Mouse (Mus musculus) urinary bladder, postnatal 25 days (tissue): ENCODE results near the gene E130116L18Rik.
"Not testable (repeated sequence)": the region's sequence is repeated elsewhere in the genome, so short reads cannot be mapped to it uniquely, and the experiment has no call there.

Source experiments
- DNase-seq: peaks from one replicate; pipeline ENCODE4 v3.0.0; 2022; ENCODE audit warnings: low spot score

Gene E130116L18Rik

GRCm38 (mm10) chr5:25181004-25181531 is 41.9 kb downstream of the E130116L18Rik start, which contains the start of gene Galntl5:
TSS of gene Galntl5 (plus strand) at chr5:25181460.
- DNase-seq: no peak

- no peak for DNase-seq
Measured at GRCm38 (mm10) chr5:25179936-25180488, 42.9 kb downstream of the E130116L18Rik start.

DNA sequence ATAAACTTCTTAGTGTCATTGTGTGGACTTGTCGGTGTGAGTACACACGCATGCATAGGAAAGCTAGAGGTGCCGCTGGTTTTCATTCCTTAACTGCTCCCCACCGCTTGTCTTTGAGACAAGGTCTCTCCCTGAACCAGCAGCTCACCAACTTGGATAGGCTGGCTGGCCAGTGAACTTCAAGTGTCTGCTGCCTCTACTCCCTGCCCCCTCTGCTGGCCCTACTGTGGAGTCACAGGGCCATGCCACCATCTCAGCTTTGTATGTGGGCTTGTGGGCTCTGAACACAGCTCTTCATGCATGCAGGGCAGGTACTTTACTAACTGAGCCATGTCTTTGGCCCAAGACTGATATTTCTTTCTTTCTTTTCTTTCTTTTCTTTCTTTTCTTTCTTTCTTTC is 43.7 kb downstream of the E130116L18Rik start:
- DNase-seq: no peak

DNA sequence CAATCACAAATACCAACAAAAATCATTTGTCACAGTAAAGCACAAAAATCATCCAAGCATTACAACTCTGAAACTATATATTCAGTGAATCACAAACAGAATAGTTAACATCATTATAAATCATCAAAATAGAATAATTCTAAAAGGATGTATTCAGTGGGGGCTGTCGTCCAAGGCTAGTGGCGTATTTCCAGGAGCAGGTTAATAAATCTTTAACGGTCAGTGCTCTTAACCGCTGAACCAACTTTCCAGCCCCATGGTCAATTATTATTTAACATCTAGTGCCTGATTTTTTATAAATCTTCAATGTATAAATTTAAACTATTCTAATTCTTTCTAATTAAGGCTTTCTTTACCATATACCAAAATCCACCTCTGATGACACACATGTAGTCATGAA is 44.4 kb downstream of the E130116L18Rik start:
- not testable (repeated sequence) for DNase-seq

DNA sequence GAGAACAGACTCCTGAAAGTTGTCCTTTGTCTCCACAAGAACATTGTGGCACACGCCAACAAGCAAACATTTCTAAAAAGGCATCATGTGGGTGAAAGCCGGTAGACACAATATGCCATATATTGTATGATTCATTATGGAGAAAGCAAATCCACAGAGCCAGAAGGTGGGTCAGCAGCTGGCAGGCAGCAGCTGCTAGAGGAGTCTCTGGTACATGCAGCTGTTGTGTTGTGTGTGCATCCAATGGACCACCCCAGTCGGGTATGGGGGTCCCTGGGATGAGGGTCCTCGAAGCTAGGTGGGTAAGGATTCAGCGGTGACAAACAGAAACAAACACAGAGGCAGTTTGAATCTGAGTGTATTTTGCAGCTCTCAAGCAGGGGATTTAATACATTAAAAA is 45.0 kb downstream of the E130116L18Rik start:
- DNase-seq: not testable (repeated sequence)
